Mouse (Mus musculus) G1E (cell line): ENCODE results near the gene Fads6. TPM values are rescaled to one million over a fixed set of nuclear protein-coding genes. Genes with fewer than 3 reads are reported as not detected.

Experiments
- ATAC-seq: 2 replicates; pipeline ENCODE4 v1.8.0; 2016; ENCODE audit warnings: mild to moderate bottlenecking; ENCODE audit not compliant: insufficient number of reproducible peaks, poor library complexity, low FRiP score, severe bottlenecking; ENCODE audit errors: extremely low read depth
- DNase-seq: peaks from one replicate; pipeline ENCODE4 v3.0.0; 2012; ENCODE audit warnings: low spot score
- H3K27me3 ChIP-seq: 2 replicates; pipeline ENCODE4 v1.6.1; 2012; ENCODE audit warnings: mild to moderate bottlenecking, low read length, inconsistent platforms; ENCODE audit not compliant: insufficient read depth
- H3K36me3 ChIP-seq: replicated peaks from 2 replicates; pipeline ENCODE3; 2012; ENCODE audit warnings: mild to moderate bottlenecking, inconsistent platforms
- H3K4me1 ChIP-seq: 2 replicates; pipeline ENCODE4 v1.6.1; 2012; ENCODE audit warnings: low read depth, low read length, inconsistent platforms, mixed read lengths; ENCODE audit not compliant: insufficient read depth
- H3K4me3 ChIP-seq: 2 replicates; pipeline ENCODE4 v1.5.1; 2012; ENCODE audit warnings: low read depth, mild to moderate bottlenecking, inconsistent platforms, low read length, moderate library complexity, mixed read lengths
- H3K9me3 ChIP-seq: replicated peaks from 2 replicates; pipeline ENCODE4 v1.6.1; 2012; ENCODE audit warnings: inconsistent platforms
- CTCF ChIP-seq: IDR thresholded peaks from 2 replicates; pipeline ENCODE4 v1.5.1; 2012; ENCODE audit warnings: low read depth, low read length, inconsistent platforms, mixed read lengths
- GATA1 ChIP-seq: IDR thresholded peaks from 2 replicates; pipeline ENCODE4 v1.6.1; 2012; ENCODE audit warnings: borderline replicate concordance, low read length, inconsistent platforms, mixed read lengths
- GATA2 ChIP-seq: IDR thresholded peaks from 2 replicates; pipeline ENCODE4 v1.6.1; 2012; ENCODE audit warnings: low read depth, low read length, inconsistent platforms, borderline replicate concordance
- POLR2AphosphoS5 ChIP-seq: IDR thresholded peaks from 2 replicates; pipeline ENCODE4 v1.6.1; 2012; ENCODE audit warnings: low read depth, low read length, inconsistent platforms; ENCODE audit not compliant: insufficient replicate concordance
- TAL1 ChIP-seq: conservative IDR thresholded peaks from 2 replicates; pipeline ENCODE4 v1.6.1; 2012; ENCODE audit warnings: low read depth, low read length, inconsistent platforms, mixed read lengths
- polyA plus RNA-seq: library from polyadenylated mRNA; stranded (reverse); fragments of >175 nt; gene quantifications from 2 replicates; pipeline ENCODE4 v1.2.3, GENCODE M21; 2012
- total RNA-seq, 2 experiments: library from RNA; stranded (forward) in 1 of 2; stranded (reverse) in 1 of 2; fragments of 200-1000 nt in 1 of 2; fragments of >200 nt in 1 of 2; fragmentation: Nextera tagmentation in 1 of 2; gene quantifications; 2 replicates each; pipeline ENCODE4 v1.2.3; 2014 to 2017

The Fads6 gene
- total and polyA plus RNA-seq, 3 experiments = 0.38 TPM; not detected in 2

- Histone ChIP-seq H3K36me3 (peaks cover 7% of the 10 kb centered on the region), H3K27me3 (peaks cover 62% of the 10 kb centered on the region), H3K9me3 (peaks cover 10% of the 10 kb centered on the region), H3K4me3 (no peak overlapping the region), H3K4me1 (peaks cover 21% of the 10 kb centered on the region)
- no peak for DNase-seq
- no peak for TF ChIP-seq TAL1
- no peak for TF ChIP-seq GATA1
- no peak for TF ChIP-seq CTCF
- TF ChIP-seq POLR2AphosphoS5 = no peak
- TF ChIP-seq GATA2 = no peak
- ATAC-seq = no peak
These were observed 46.2 kb downstream of the Fads6 start for GRCm38 (mm10) chr11:115251258-115251657.

GRCm38 (mm10) chr11:115250405-115251090 lies 46.9 kb downstream of the Fads6 start:
- no peak for TF ChIP-seq TAL1
- TF ChIP-seq GATA1 = no peak
- TF ChIP-seq POLR2AphosphoS5 = no peak
- TF ChIP-seq CTCF = no peak
- TF ChIP-seq GATA2 = no peak
- ATAC-seq (no peak), DNase-seq (no peak)
- Histone ChIP-seq H3K4me3 (no peak overlapping the region), H3K27me3 (peaks cover 55% of the 10 kb centered on the region), H3K9me3 (peaks cover 10% of the 10 kb centered on the region), H3K36me3 (peaks cover 14% of the 10 kb centered on the region), H3K4me1 (peaks cover 25% of the 10 kb centered on the region)

- H3K27me3 ChIP-seq = peaks cover 48% of the 10 kb centered on the region
- peaks cover 25% of the 10 kb centered on the region for H3K4me1 ChIP-seq
- peaks cover 21% of the 10 kb centered on the region for H3K36me3 ChIP-seq
- H3K9me3 ChIP-seq = peaks cover 10% of the 10 kb centered on the region
- ATAC-seq = no peak
- no peak for TF ChIP-seq TAL1
- no peak for TF ChIP-seq GATA2
- TF ChIP-seq GATA1 = no peak
- no peak for TF ChIP-seq POLR2AphosphoS5
- TF ChIP-seq CTCF = no peak
- H3K4me3 ChIP-seq = no peak overlapping the region; the same call in 1 of the 2 replicates
- DNase-seq = no peak
These were observed 47.6 kb downstream of the Fads6 start for GRCm38 (mm10) chr11:115249721-115250404.

GRCm38 (mm10) chr11:115247945-115248344 lies 49.5 kb downstream of the Fads6 start:
- Histone ChIP-seq H3K27me3 (peaks cover 31% of the 10 kb centered on the region), H3K4me3 (no peak overlapping the region), H3K4me1 (peaks cover 25% of the 10 kb centered on the region), H3K9me3 (peaks cover 10% of the 10 kb centered on the region), H3K36me3 (peaks cover 40% of the 10 kb centered on the region)
- TF ChIP-seq GATA2 (no peak), CTCF (no peak), GATA1 (no peak), TAL1 (no peak), POLR2AphosphoS5 (no peak)
- DNase-seq = peak; percentile 25
- no peak for ATAC-seq

GRCm38 (mm10) chr11:115247240-115247639 lies 50.2 kb downstream of the Fads6 start:
- DNase-seq (no peak), ATAC-seq (no peak)
- H3K27me3 ChIP-seq = peaks cover 26% of the 10 kb centered on the region
- H3K36me3 ChIP-seq = peaks cover 47% of the 10 kb centered on the region
- H3K9me3 ChIP-seq = peaks cover 10% of the 10 kb centered on the region
- H3K4me1 ChIP-seq = peaks cover 25% of the 10 kb centered on the region
- no peak overlapping the region; the same call in 1 of the 2 replicates for H3K4me3 ChIP-seq
- TF ChIP-seq TAL1 (no peak), POLR2AphosphoS5 (no peak), CTCF (no peak), GATA1 (no peak), GATA2 (no peak)

GRCm38 (mm10) chr11:115246386-115246785 lies 51.1 kb downstream of the Fads6 start:
- DNase-seq (no peak), ATAC-seq (no peak)
- peaks cover 10% of the 10 kb centered on the region for H3K9me3 ChIP-seq
- peaks cover 22% of the 10 kb centered on the region for H3K27me3 ChIP-seq
- peaks cover 25% of the 10 kb centered on the region for H3K4me1 ChIP-seq
- no peak for TF ChIP-seq CTCF
- no peak for TF ChIP-seq TAL1
- no peak for TF ChIP-seq POLR2AphosphoS5
- TF ChIP-seq GATA2 = no peak
- no peak for TF ChIP-seq GATA1
- H3K4me3 ChIP-seq = no peak overlapping the region
- H3K36me3 ChIP-seq = peaks cover 55% of the 10 kb centered on the region
